Mouse (Mus musculus): ENCODE results near the gene Cfc1. TPM values are rescaled to one million over a fixed set of nuclear protein-coding genes. Genes with fewer than 3 reads are reported as not detected.

Cfc1 gene
- total and polyA plus RNA-seq, 2 experiments from 2014 or later = not detected

GRCm38 (mm10) chr1:34554275-34554674 is 18.8 kb downstream of the Cfc1 start:
- TF ChIP-seq CTCF (IDR thresholded peaks at IDR 0.05; ENCODE audit: low read depth) (no peak), EP300 (IDR thresholded peaks at IDR 0.05; ENCODE audit: low read depth) (no peak)
- H3K4me3 ChIP-seq (ENCODE audit: low read depth, low read length) = no peak overlapping the region
- ATAC-seq (ENCODE audit: insufficient read depth, low read depth) (no peak), DNase-seq (ENCODE audit: low spot score) (no peak)
- H3K27ac ChIP-seq (ENCODE audit: low read depth) = no peak overlapping the region
- 84% methylated on average over 7 of the region's 7 CpGs for WGBS
- H3K27me3 ChIP-seq (ENCODE audit: control insufficient read depth, insufficient read depth, low read length) = no peaks in the 10 kb centered on the region
- no peak overlapping the region for H3K9ac ChIP-seq (replicated peaks; ENCODE audit: low read depth, low read length)
- H3K9me3 ChIP-seq (replicated peaks; ENCODE audit: control insufficient read depth, low read length) = no peaks in the 10 kb centered on the region
- H3K36me3 ChIP-seq (replicated peaks; ENCODE audit: control insufficient read depth, insufficient read depth, low read length) = no peaks in the 10 kb centered on the region
- no peaks in the 10 kb centered on the region for H3K4me1 ChIP-seq (ENCODE audit: control insufficient read depth, insufficient read depth)
- no peak overlapping the region for H3K4me2 ChIP-seq (ENCODE audit: low read depth, low read length)

DNA sequence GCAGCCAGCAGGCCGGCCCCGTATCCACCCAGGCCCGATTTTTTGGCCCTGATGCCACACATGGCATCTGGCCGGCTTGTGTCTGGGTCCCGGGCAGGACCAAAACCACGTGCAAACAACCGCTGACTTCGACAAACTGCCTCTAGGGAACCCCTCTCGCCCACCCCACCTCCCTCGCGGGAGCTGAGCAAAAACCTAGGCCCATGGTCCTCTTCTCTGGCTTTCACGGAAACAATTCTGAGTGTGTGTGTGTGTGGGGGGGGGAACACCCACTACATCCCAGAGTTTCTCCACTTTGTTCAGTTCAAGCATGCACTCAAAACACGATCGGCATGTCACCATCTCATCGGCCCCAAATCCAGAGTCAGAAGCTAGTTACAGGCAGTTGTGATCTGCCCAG is 25.4 kb downstream of the Cfc1 start, which contains the start of gene Prss40:
Prss40 (minus strand) TSS at position 101 of the 400 bp plus-strand sequence.
- no peak within 1 kb of the TSS for H3K4me2 ChIP-seq (ENCODE audit: low read depth, low read length)
- TF ChIP-seq CTCF (IDR thresholded peaks at IDR 0.05; ENCODE audit: low read depth) = no peak
- TF ChIP-seq EP300 (IDR thresholded peaks at IDR 0.05; ENCODE audit: low read depth) = no peak
- no peaks in the 10 kb centered on the region for H3K9me3 ChIP-seq (replicated peaks; ENCODE audit: control insufficient read depth, low read length)
- no peak for DNase-seq (ENCODE audit: low spot score)
- no peaks in the 10 kb centered on the region for H3K36me3 ChIP-seq (replicated peaks; ENCODE audit: control insufficient read depth, insufficient read depth, low read length)
- H3K4me3 ChIP-seq (ENCODE audit: low read depth, low read length) = no peak within 1 kb of the TSS
- 81% methylated on average over 15 of the region's 15 CpGs for WGBS
- ATAC-seq (ENCODE audit: insufficient read depth, low read depth) = no peak
- no peaks in the 10 kb centered on the region for H3K27me3 ChIP-seq (ENCODE audit: control insufficient read depth, insufficient read depth, low read length)
- H3K27ac ChIP-seq (ENCODE audit: low read depth) = no peak within 1 kb of the TSS
- H3K4me1 ChIP-seq (ENCODE audit: control insufficient read depth, insufficient read depth) = no peaks in the 10 kb centered on the region
- no peak within 1 kb of the TSS for H3K9ac ChIP-seq (replicated peaks; ENCODE audit: low read depth, low read length)

DNA sequence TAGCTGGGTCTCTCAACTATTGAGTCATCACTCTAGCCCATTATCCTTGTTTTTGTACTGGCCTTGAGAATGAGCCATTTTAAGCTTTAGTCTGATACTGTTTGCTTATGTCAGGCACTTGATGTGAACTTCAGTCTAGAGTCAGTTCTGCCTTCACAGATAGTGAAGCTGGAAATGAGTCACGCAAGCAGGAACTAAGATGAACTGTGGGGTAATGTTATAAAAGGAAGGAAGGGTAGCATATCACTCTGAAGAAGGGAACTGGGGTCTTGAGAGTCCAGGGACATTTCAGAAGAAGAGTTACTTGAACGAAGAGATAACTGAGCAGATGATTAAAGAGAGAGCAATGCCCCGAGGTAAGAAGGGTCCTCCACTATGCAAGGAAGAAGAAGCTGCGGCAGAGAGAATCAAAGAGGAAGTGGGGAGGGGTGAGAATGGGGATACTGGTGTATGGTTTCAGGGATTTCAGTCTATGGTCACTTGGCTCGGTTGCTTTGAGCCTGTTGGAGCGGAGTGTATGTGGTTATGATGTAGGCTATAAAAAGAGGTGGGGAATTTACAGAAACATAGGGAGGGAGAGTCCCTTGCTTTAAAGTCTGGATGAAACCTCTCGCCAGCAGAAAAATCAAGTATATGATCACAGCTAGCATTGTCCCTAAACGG is 29.1 kb downstream of the Cfc1 start:
- Histone ChIP-seq H3K4me1 (ENCODE audit: control insufficient read depth, insufficient read depth) (no peaks in the 10 kb centered on the region), H3K9ac (replicated peaks; ENCODE audit: low read depth, low read length) (no peak overlapping the region), H3K27me3 (ENCODE audit: control insufficient read depth, insufficient read depth, low read length) (no peaks in the 10 kb centered on the region), H3K9me3 (replicated peaks; ENCODE audit: control insufficient read depth, low read length) (no peaks in the 10 kb centered on the region), H3K4me3 (ENCODE audit: low read depth, low read length) (no peak overlapping the region), H3K4me2 (ENCODE audit: low read depth, low read length) (no peak overlapping the region), H3K36me3 (replicated peaks; ENCODE audit: control insufficient read depth, insufficient read depth, low read length) (no peaks in the 10 kb centered on the region), H3K27ac (ENCODE audit: low read depth) (no peak overlapping the region)
- ATAC-seq (ENCODE audit: insufficient read depth, low read depth) (no peak), DNase-seq (ENCODE audit: low spot score) (no peak)
- TF ChIP-seq CTCF (IDR thresholded peaks at IDR 0.05; ENCODE audit: low read depth) (no peak), EP300 (IDR thresholded peaks at IDR 0.05; ENCODE audit: low read depth) (no peak)
- WGBS = 65% methylated on average over 8 of the region's 8 CpGs

GRCm38 (mm10) chr1:34568120-34568519 is 32.7 kb downstream of the Cfc1 start:
- WGBS = 93% methylated on average over 2 of the region's 2 CpGs
- Histone ChIP-seq H3K9ac (replicated peaks; ENCODE audit: low read depth, low read length) (no peak overlapping the region), H3K27ac (ENCODE audit: low read depth) (no peak overlapping the region), H3K4me2 (ENCODE audit: low read depth, low read length) (no peak overlapping the region), H3K4me3 (ENCODE audit: low read depth, low read length) (no peak overlapping the region), H3K36me3 (replicated peaks; ENCODE audit: control insufficient read depth, insufficient read depth, low read length) (no peaks in the 10 kb centered on the region), H3K4me1 (ENCODE audit: control insufficient read depth, insufficient read depth) (no peaks in the 10 kb centered on the region), H3K27me3 (ENCODE audit: control insufficient read depth, insufficient read depth, low read length) (no peaks in the 10 kb centered on the region), H3K9me3 (replicated peaks; ENCODE audit: control insufficient read depth, low read length) (no peaks in the 10 kb centered on the region)
- no peak for TF ChIP-seq EP300 (IDR thresholded peaks at IDR 0.05; ENCODE audit: low read depth)
- TF ChIP-seq CTCF (IDR thresholded peaks at IDR 0.05; ENCODE audit: low read depth) = no peak
- ATAC-seq (ENCODE audit: insufficient read depth, low read depth) (no peak), DNase-seq (ENCODE audit: low spot score) (no peak)

DNA sequence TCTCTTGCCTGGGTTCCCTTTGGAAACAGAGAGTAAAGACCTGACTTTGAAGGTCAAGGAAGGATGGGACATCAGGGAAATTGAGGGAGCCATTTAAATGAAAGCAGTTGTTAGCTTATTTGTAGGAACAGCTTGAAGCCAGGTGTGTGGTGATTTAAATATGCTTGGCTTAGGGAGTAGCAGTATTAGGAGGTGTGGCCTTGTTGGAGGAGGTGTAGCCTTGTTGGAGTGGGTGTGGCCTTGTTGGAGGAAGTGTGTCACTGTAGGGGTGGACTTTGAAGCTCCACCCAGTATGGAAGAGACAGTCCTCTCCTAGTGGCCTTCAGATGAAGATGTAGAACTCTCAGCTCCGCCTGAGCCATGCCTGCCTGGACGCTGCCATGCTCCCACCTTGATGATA is 34.4 kb downstream of the Cfc1 start:
- no peak overlapping the region for H3K9ac ChIP-seq (replicated peaks; ENCODE audit: low read depth, low read length)
- ATAC-seq (ENCODE audit: insufficient read depth, low read depth) (no peak), DNase-seq (ENCODE audit: low spot score) (no peak)
- WGBS = 79% methylated on average over 2 of the region's 2 CpGs
- H3K9me3 ChIP-seq (replicated peaks; ENCODE audit: control insufficient read depth, low read length) = no peaks in the 10 kb centered on the region
- TF ChIP-seq CTCF (IDR thresholded peaks at IDR 0.05; ENCODE audit: low read depth) (no peak), EP300 (IDR thresholded peaks at IDR 0.05; ENCODE audit: low read depth) (no peak)
- H3K27me3 ChIP-seq (ENCODE audit: control insufficient read depth, insufficient read depth, low read length) = no peaks in the 10 kb centered on the region
- no peak overlapping the region for H3K4me2 ChIP-seq (ENCODE audit: low read depth, low read length)
- H3K27ac ChIP-seq (ENCODE audit: low read depth) = no peak overlapping the region
- no peaks in the 10 kb centered on the region for H3K36me3 ChIP-seq (replicated peaks; ENCODE audit: control insufficient read depth, insufficient read depth, low read length)
- no peaks in the 10 kb centered on the region for H3K4me1 ChIP-seq (ENCODE audit: control insufficient read depth, insufficient read depth)
- H3K4me3 ChIP-seq (ENCODE audit: low read depth, low read length) = no peak overlapping the region

DNA sequence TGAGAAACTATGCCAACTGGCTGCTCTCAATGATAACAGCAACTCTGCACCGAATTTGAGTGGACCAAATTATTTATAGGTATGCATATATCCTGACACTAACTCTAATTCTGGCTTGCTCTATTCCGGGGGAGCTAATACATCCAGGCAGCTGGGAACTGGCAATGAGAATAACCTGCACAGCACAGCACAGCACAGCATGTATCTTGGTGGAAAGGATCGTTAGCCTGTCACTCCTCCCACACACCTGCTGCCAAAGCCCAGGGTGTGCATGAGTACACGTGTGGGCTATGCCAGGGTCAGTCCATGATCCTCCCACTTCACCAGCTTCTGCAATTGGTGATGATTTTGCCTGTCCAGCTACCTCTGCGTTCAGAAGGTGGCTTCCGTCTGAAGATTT is 36.0 kb downstream of the Cfc1 start:
- TF ChIP-seq CTCF (IDR thresholded peaks at IDR 0.05; ENCODE audit: low read depth) = no peak
- TF ChIP-seq EP300 (IDR thresholded peaks at IDR 0.05; ENCODE audit: low read depth) = no peak
- DNase-seq (ENCODE audit: low spot score) = no peak
- no peak overlapping the region for H3K27ac ChIP-seq (ENCODE audit: low read depth)
- H3K27me3 ChIP-seq (ENCODE audit: control insufficient read depth, insufficient read depth, low read length) = no peaks in the 10 kb centered on the region
- no peaks in the 10 kb centered on the region for H3K36me3 ChIP-seq (replicated peaks; ENCODE audit: control insufficient read depth, insufficient read depth, low read length)
- H3K9ac ChIP-seq (replicated peaks; ENCODE audit: low read depth, low read length) = no peak overlapping the region
- WGBS = 63% methylated on average over 6 of the region's 6 CpGs
- H3K4me1 ChIP-seq (ENCODE audit: control insufficient read depth, insufficient read depth) = no peaks in the 10 kb centered on the region
- H3K9me3 ChIP-seq (replicated peaks; ENCODE audit: control insufficient read depth, low read length) = no peaks in the 10 kb centered on the region
- H3K4me3 ChIP-seq (ENCODE audit: low read depth, low read length) = no peak overlapping the region
- H3K4me2 ChIP-seq (ENCODE audit: low read depth, low read length) = no peak overlapping the region
- ATAC-seq (ENCODE audit: insufficient read depth, low read depth) = no peak
